Mouse (Mus musculus): ENCODE measurements around the gene Maneal. TPM values are rescaled to one million over a fixed set of nuclear protein-coding genes. Genes with fewer than 3 reads are reported as not detected.

The Maneal gene
- polyA plus RNA-seq (2014; fragmentation: Nextera tagmentation; extraction: Ambion mirVana), result 0.18 and 0.23 TPM in 2 replicates

- DNase-seq (ENCODE audit: low spot score), result no peak
These were observed at the start of gene Maneal for GRCm38 (mm10) chr4:124861283-124862188. Gene Maneal (minus strand): TSS chr4:124862171.

GRCm38 (mm10) chr4:124905971-124906822 lies 44.2 kb upstream of the Maneal start:
- no peaks in the 10 kb centered on the region for H3K36me3 ChIP-seq (ENCODE audit: control insufficient read depth, insufficient read depth, low read length)
- H3K27ac ChIP-seq (ENCODE audit: low read depth, low read length), result no peak overlapping the region
- ATAC-seq (replicated peaks; ENCODE audit: low FRiP score), result no peak
- no peak for DNase-seq (ENCODE audit: low spot score)
- H3K9ac ChIP-seq (ENCODE audit: low read depth, low read length), result no peak overlapping the region
- 13% methylated on average over 21 of the region's 21 CpGs for WGBS
- H3K4me2 ChIP-seq, result peak overlapping the region; percentile 53
- H3K4me3 ChIP-seq (ENCODE audit: low read depth, low read length), result no peak overlapping the region
- no peaks in the 10 kb centered on the region; the same call in 1 of the 2 replicates for H3K27me3 ChIP-seq (replicated peaks; ENCODE audit: control insufficient read depth, insufficient read depth, low read length)
- no peaks in the 10 kb centered on the region for H3K9me3 ChIP-seq (ENCODE audit: control insufficient read depth, low read length)
- H3K4me1 ChIP-seq (replicated peaks; ENCODE audit: control insufficient read depth, insufficient read depth, low read length), result peaks cover 7% of the 10 kb centered on the region

More at GRCm38 (mm10) chr4:124861283-124862188, at the start of gene Maneal:
- H3K27ac ChIP-seq (ENCODE audit: low read depth, low read length), result no peak within 1 kb of the TSS
- H3K36me3 ChIP-seq (ENCODE audit: control insufficient read depth, insufficient read depth, low read length), result no peaks in the 10 kb centered on the region
- peak within 1 kb of the TSS; percentile 46 for H3K4me3 ChIP-seq (ENCODE audit: low read depth, low read length)
- no peaks in the 10 kb centered on the region for H3K9me3 ChIP-seq (ENCODE audit: control insufficient read depth, low read length)
- no peak for ATAC-seq (replicated peaks; ENCODE audit: low FRiP score)
- peak within 1 kb of the TSS; percentile 62 for H3K4me2 ChIP-seq
- H3K9ac ChIP-seq (ENCODE audit: low read depth, low read length), result no peak within 1 kb of the TSS
- H3K4me1 ChIP-seq (replicated peaks; ENCODE audit: control insufficient read depth, insufficient read depth, low read length), result peaks cover 2% of the 10 kb centered on the region; the same call in 1 of the 2 replicates
- peaks cover 39% of the 10 kb centered on the region for H3K27me3 ChIP-seq (replicated peaks; ENCODE audit: control insufficient read depth, insufficient read depth, low read length)
- 5% methylated on average over 58 of the region's 77 CpGs for WGBS

- Histone ChIP-seq H3K27me3 (replicated peaks; ENCODE audit: control insufficient read depth, insufficient read depth, low read length) (no peaks in the 10 kb centered on the region; the same call in 1 of the 2 replicates), H3K36me3 (ENCODE audit: control insufficient read depth, insufficient read depth, low read length) (no peaks in the 10 kb centered on the region), H3K27ac (ENCODE audit: low read depth, low read length) (no peak overlapping the region), H3K4me2 (no peak overlapping the region), H3K4me3 (ENCODE audit: low read depth, low read length) (no peak overlapping the region), H3K9me3 (ENCODE audit: control insufficient read depth, low read length) (no peaks in the 10 kb centered on the region), H3K9ac (ENCODE audit: low read depth, low read length) (no peak overlapping the region), H3K4me1 (replicated peaks; ENCODE audit: control insufficient read depth, insufficient read depth, low read length) (peaks cover 7% of the 10 kb centered on the region)
- 62% methylated on average over 4 of the region's 4 CpGs for WGBS
- DNase-seq (ENCODE audit: low spot score) (no peak), ATAC-seq (replicated peaks; ENCODE audit: low FRiP score) (no peak)
These were observed 43.4 kb upstream of the Maneal start for GRCm38 (mm10) chr4:124905417-124905816.

GRCm38 (mm10) chr4:124899906-124900305 lies 37.9 kb upstream of the Maneal start:
- H3K36me3 ChIP-seq (ENCODE audit: control insufficient read depth, insufficient read depth, low read length), result no peaks in the 10 kb centered on the region
- no peak overlapping the region for H3K4me3 ChIP-seq (ENCODE audit: low read depth, low read length)
- no peak overlapping the region for H3K9ac ChIP-seq (ENCODE audit: low read depth, low read length)
- peaks cover 9% of the 10 kb centered on the region for H3K4me1 ChIP-seq (replicated peaks; ENCODE audit: control insufficient read depth, insufficient read depth, low read length)
- H3K27me3 ChIP-seq (replicated peaks; ENCODE audit: control insufficient read depth, insufficient read depth, low read length), result peaks cover 27% of the 10 kb centered on the region
- ATAC-seq (replicated peaks; ENCODE audit: low FRiP score) (peak; percentile 71), DNase-seq (ENCODE audit: low spot score) (no peak)
- WGBS, result 43% methylated on average over 5 of the region's 5 CpGs
- peak overlapping the region; percentile 3 for H3K4me2 ChIP-seq
- no peaks in the 10 kb centered on the region for H3K9me3 ChIP-seq (ENCODE audit: control insufficient read depth, low read length)
- no peak overlapping the region for H3K27ac ChIP-seq (ENCODE audit: low read depth, low read length)

- no peak overlapping the region for H3K4me2 ChIP-seq
- H3K4me1 ChIP-seq (replicated peaks; ENCODE audit: control insufficient read depth, insufficient read depth, low read length), result peaks cover 11% of the 10 kb centered on the region
- no peak overlapping the region for H3K4me3 ChIP-seq (ENCODE audit: low read depth, low read length)
- peaks cover 42% of the 10 kb centered on the region for H3K27me3 ChIP-seq (replicated peaks; ENCODE audit: control insufficient read depth, insufficient read depth, low read length)
- ATAC-seq (replicated peaks; ENCODE audit: low FRiP score) (no peak), DNase-seq (ENCODE audit: low spot score) (no peak)
- H3K9me3 ChIP-seq (ENCODE audit: control insufficient read depth, low read length), result no peaks in the 10 kb centered on the region
- H3K36me3 ChIP-seq (ENCODE audit: control insufficient read depth, insufficient read depth, low read length), result no peaks in the 10 kb centered on the region
- no peak overlapping the region for H3K27ac ChIP-seq (ENCODE audit: low read depth, low read length)
- no peak overlapping the region for H3K9ac ChIP-seq (ENCODE audit: low read depth, low read length)
- 70% methylated on average over 10 of the region's 10 CpGs for WGBS
These were observed 36.5 kb upstream of the Maneal start for GRCm38 (mm10) chr4:124898428-124898827.

GRCm38 (mm10) chr4:124894508-124895428 lies 32.8 kb upstream of the Maneal start:
- no peaks in the 10 kb centered on the region for H3K36me3 ChIP-seq (ENCODE audit: control insufficient read depth, insufficient read depth, low read length)
- peak overlapping the region; percentile 45 for H3K4me3 ChIP-seq (ENCODE audit: low read depth, low read length)
- no peak for DNase-seq (ENCODE audit: low spot score)
- ATAC-seq (replicated peaks; ENCODE audit: low FRiP score), result no peak
- no peaks in the 10 kb centered on the region for H3K9me3 ChIP-seq (ENCODE audit: control insufficient read depth, low read length)
- H3K27ac ChIP-seq (ENCODE audit: low read depth, low read length), result no peak overlapping the region
- no peak overlapping the region for H3K9ac ChIP-seq (ENCODE audit: low read depth, low read length)
- peaks cover 7% of the 10 kb centered on the region for H3K4me1 ChIP-seq (replicated peaks; ENCODE audit: control insufficient read depth, insufficient read depth, low read length)
- H3K27me3 ChIP-seq (replicated peaks; ENCODE audit: control insufficient read depth, insufficient read depth, low read length), result peaks cover 66% of the 10 kb centered on the region
- H3K4me2 ChIP-seq, result peak overlapping the region; percentile 65
- 3% methylated on average over 82 of the region's 83 CpGs for WGBS

- no peak overlapping the region for H3K4me2 ChIP-seq
- 45% methylated on average over 6 of the region's 6 CpGs for WGBS
- no peaks in the 10 kb centered on the region for H3K9me3 ChIP-seq (ENCODE audit: control insufficient read depth, low read length)
- DNase-seq (ENCODE audit: low spot score), result no peak
- no peaks in the 10 kb centered on the region for H3K36me3 ChIP-seq (ENCODE audit: control insufficient read depth, insufficient read depth, low read length)
- H3K4me1 ChIP-seq (replicated peaks; ENCODE audit: control insufficient read depth, insufficient read depth, low read length), result peaks cover 4% of the 10 kb centered on the region
- no peak overlapping the region for H3K9ac ChIP-seq (ENCODE audit: low read depth, low read length)
- no peak for ATAC-seq (replicated peaks; ENCODE audit: low FRiP score)
- H3K27ac ChIP-seq (ENCODE audit: low read depth, low read length), result no peak overlapping the region
- H3K27me3 ChIP-seq (replicated peaks; ENCODE audit: control insufficient read depth, insufficient read depth, low read length), result peaks cover 66% of the 10 kb centered on the region
- H3K4me3 ChIP-seq (ENCODE audit: low read depth, low read length), result no peak overlapping the region
These were observed 31.8 kb upstream of the Maneal start for GRCm38 (mm10) chr4:124893769-124894168.

GRCm38 (mm10) chr4:124890831-124891230 lies 28.9 kb upstream of the Maneal start:
- Histone ChIP-seq H3K9me3 (ENCODE audit: control insufficient read depth, low read length) (no peaks in the 10 kb centered on the region), H3K4me1 (replicated peaks; ENCODE audit: control insufficient read depth, insufficient read depth, low read length) (peaks cover 4% of the 10 kb centered on the region), H3K4me3 (ENCODE audit: low read depth, low read length) (no peak overlapping the region), H3K27ac (ENCODE audit: low read depth, low read length) (no peak overlapping the region), H3K9ac (ENCODE audit: low read depth, low read length) (no peak overlapping the region), H3K27me3 (replicated peaks; ENCODE audit: control insufficient read depth, insufficient read depth, low read length) (peaks cover 70% of the 10 kb centered on the region), H3K36me3 (ENCODE audit: control insufficient read depth, insufficient read depth, low read length) (no peaks in the 10 kb centered on the region), H3K4me2 (no peak overlapping the region)
- DNase-seq (ENCODE audit: low spot score) (no peak), ATAC-seq (replicated peaks; ENCODE audit: low FRiP score) (no peak)
- 75% methylated on average over 5 of the region's 5 CpGs for WGBS
